In genomic region chr5:125155451-125155850, GRCm38 (mm10) we compare ENCODE assay signal across 9 mouse cellular contexts. TPM values are rescaled to one million over a fixed set of nuclear protein-coding genes. Genes with fewer than 3 reads are reported as not detected.
DNase-seq lines count a peak whose midpoint lies in the region; ATAC-seq lines count a peak whose summit lies in the region.
"Had no signal": no experiment of that assay in that cellular context is flagged by ENCODE, and none has a peak within 500 bp of the region (broad histone marks: within the 10 kb centered on the region; RNA-seq: fewer than 3 reads in every experiment).

No protein-coding gene starts in this region.

- H3K4me2 ChIP-seq in embryonic facial prominence, embryonic 15.5 days (replicated peaks) = no peak overlapping the region
- no peak overlapping the region for H3K4me2 ChIP-seq in hindbrain, embryonic 13.5 days
- H3K4me2 ChIP-seq in midbrain, embryonic 16.5 days (ENCODE audit: low read length) = no peak overlapping the region
- H3K4me2 ChIP-seq: lung, embryonic 15.5 days had no signal

- H3K36me3 ChIP-seq in embryonic facial prominence, embryonic 10.5 days (replicated peaks) = peaks cover 14% of the 10 kb centered on the region; the same call in 1 of the 2 replicates
- H3K36me3 ChIP-seq in embryonic facial prominence, embryonic 15.5 days = no peaks in the 10 kb centered on the region; the same call in 1 of the 2 replicates
- no peaks in the 10 kb centered on the region for H3K36me3 ChIP-seq in hindbrain, embryonic 13.5 days
- no peaks in the 10 kb centered on the region for H3K36me3 ChIP-seq in midbrain, embryonic 16.5 days (ENCODE audit: control insufficient read depth, insufficient read depth, low read length)
- H3K36me3 ChIP-seq: lung, embryonic 15.5 days had no signal

- WGBS in embryonic facial prominence, embryonic 10.5 days = 83% methylated on average over 4 of the region's 4 CpGs
- 72% methylated on average over 4 of the region's 4 CpGs for WGBS in embryonic facial prominence, embryonic 15.5 days
- WGBS in hindbrain, embryonic 13.5 days = 72% methylated on average over 4 of the region's 4 CpGs
- 83% methylated on average over 4 of the region's 4 CpGs for WGBS in midbrain, embryonic 16.5 days

- ATAC-seq in embryonic facial prominence, embryonic 15.5 days (ENCODE audit: insufficient number of reproducible peaks, low FRiP score, low TSS enrichment, low read depth) = no peak
- ATAC-seq in hindbrain, embryonic 13.5 days (ENCODE audit: low FRiP score) = no peak
- no peak for ATAC-seq in midbrain, embryonic 16.5 days

- peaks cover 97% of the 10 kb centered on the region for H3K4me1 ChIP-seq in embryonic facial prominence, embryonic 10.5 days
- H3K4me1 ChIP-seq in embryonic facial prominence, embryonic 15.5 days = peaks cover 100% of the 10 kb centered on the region
- H3K4me1 ChIP-seq in hindbrain, embryonic 13.5 days (replicated peaks) = peaks cover 100% of the 10 kb centered on the region
- H3K4me1 ChIP-seq in midbrain, embryonic 16.5 days (ENCODE audit: control insufficient read depth, insufficient read depth, low read length) = peaks cover 89% of the 10 kb centered on the region

- H3K9me3 ChIP-seq in embryonic facial prominence, embryonic 10.5 days = no peaks in the 10 kb centered on the region
- no peaks in the 10 kb centered on the region for H3K9me3 ChIP-seq in embryonic facial prominence, embryonic 15.5 days (replicated peaks)
- no peaks in the 10 kb centered on the region for H3K9me3 ChIP-seq in hindbrain, embryonic 13.5 days
- H3K9me3 ChIP-seq in midbrain, embryonic 16.5 days (replicated peaks; ENCODE audit: control insufficient read depth, low read length, poor library complexity, severe bottlenecking) = no peaks in the 10 kb centered on the region
- H3K9me3 ChIP-seq: lung, embryonic 15.5 days had no signal

- H3K27me3 ChIP-seq in embryonic facial prominence, embryonic 10.5 days (replicated peaks; ENCODE audit: low read depth, poor library complexity, severe bottlenecking) = no peaks in the 10 kb centered on the region
- no peaks in the 10 kb centered on the region for H3K27me3 ChIP-seq in embryonic facial prominence, embryonic 15.5 days
- H3K27me3 ChIP-seq in hindbrain, embryonic 13.5 days = no peaks in the 10 kb centered on the region
- H3K27me3 ChIP-seq in midbrain, embryonic 16.5 days (ENCODE audit: control insufficient read depth, insufficient read depth, low read depth, low read length) = no peaks in the 10 kb centered on the region
- H3K27me3 ChIP-seq: lung, embryonic 15.5 days had no signal

- no peak for DNase-seq in embryonic facial prominence, embryonic 10.5 days (ENCODE audit: low spot score)
- DNase-seq in kidney, adult 8-10 months = no peak
- no peak for DNase-seq in adipocyte (ENCODE audit: low spot score)
- DNase-seq in gastrocnemius, postnatal 36 days = no peak
- DNase-seq: thymus, adult 18-20 months had no signal

- no peak overlapping the region for H3K9ac ChIP-seq in embryonic facial prominence, embryonic 15.5 days
- H3K9ac ChIP-seq in hindbrain, embryonic 13.5 days = peak overlapping the region; percentile 47; the same call in 1 of the 2 replicates
- peak overlapping the region; percentile 22; the same call in 1 of the 2 replicates for H3K9ac ChIP-seq in midbrain, embryonic 16.5 days (ENCODE audit: low read depth, low read length)
- H3K9ac ChIP-seq: lung, embryonic 15.5 days had no signal

- H3K4me3 ChIP-seq in embryonic facial prominence, embryonic 10.5 days = no peak overlapping the region
- H3K4me3 ChIP-seq in embryonic facial prominence, embryonic 15.5 days (replicated peaks) = no peak overlapping the region
- no peak overlapping the region for H3K4me3 ChIP-seq in hindbrain, embryonic 13.5 days
- H3K4me3 ChIP-seq in midbrain, embryonic 16.5 days (ENCODE audit: low read depth, low read length) = no peak overlapping the region
- H3K4me3 ChIP-seq: lung, embryonic 15.5 days had no signal

- H3K27ac ChIP-seq in embryonic facial prominence, embryonic 10.5 days (replicated peaks) = peak overlapping the region; percentile 83
- peak overlapping the region; percentile 76 for H3K27ac ChIP-seq in embryonic facial prominence, embryonic 15.5 days (replicated peaks)
- H3K27ac ChIP-seq in hindbrain, embryonic 13.5 days = peak overlapping the region; percentile 98
- H3K27ac ChIP-seq in midbrain, embryonic 16.5 days (ENCODE audit: low read length) = peak overlapping the region; percentile 75
- H3K27ac ChIP-seq: lung, embryonic 15.5 days had no signal

- intact Hi-C loops in gastrocnemius, postnatal 36 days (cut with DNase I) = no loop called here

RNA-seq across cellular contexts. Expression of gene Ncor2, which starts 23.6 kb away (rescaled TPM):
- 19.2 and 19.8 TPM in 2 replicates for polyA plus RNA-seq in embryonic facial prominence, embryonic 10.5 days (2016; fragmentation: Nextera tagmentation; extraction: Ambion mirVana)
- polyA plus RNA-seq in embryonic facial prominence, embryonic 15.5 days (2015; fragmentation: Nextera tagmentation; extraction: Ambion mirVana) = 39.3 and 41.8 TPM in 2 replicates
- polyA plus RNA-seq in hindbrain, embryonic 13.5 days (2015; fragmentation: Nextera tagmentation; extraction: Ambion mirVana) = 24.8 and 25.1 TPM in 2 replicates
- polyA plus RNA-seq in midbrain, embryonic 16.5 days (2015; fragmentation: Nextera tagmentation; extraction: Ambion mirVana) = 19.9 and 22.9 TPM in 2 replicates
- 100 to 1,000 TPM; 102 to 112 TPM for total RNA-seq in gastrocnemius, postnatal 36 days (2021)
